Mouse (Mus musculus) ES-E14 (cell line): ENCODE data around the gene Lasp1. TPM values are rescaled to one million over a fixed set of nuclear protein-coding genes. Genes with fewer than 3 reads are reported as not detected.
A peak's percentile ranks its signal among the peaks of the same experiment; 100 is the strongest.

ENCODE experiments used
- DNase-seq: peaks from one replicate; pipeline ENCODE4 v3.0.0-alpha.2; 2013; ENCODE audit warnings: low read depth, low spot score
- H3K27ac ChIP-seq: 2 replicates; pipeline ENCODE4 v1.5.1; 2012; ENCODE audit warnings: low read depth, mild to moderate bottlenecking, low read length, moderate library complexity, mixed read lengths; ENCODE audit not compliant: poor library complexity, insufficient read depth, severe bottlenecking
- H3K36me3 ChIP-seq: 2 replicates; pipeline ENCODE4 v1.6.1; 2012; ENCODE audit warnings: mild to moderate bottlenecking, low read length, moderate library complexity, mixed read lengths; ENCODE audit not compliant: control insufficient read depth, poor library complexity, insufficient read depth, severe bottlenecking
- H3K4me1 ChIP-seq, 2 experiments: fragments of 150-350 bp in 1 of 2; sonication (generic) in 1 of 2; 2 replicates each; pipeline ENCODE4 v1.6.1; 2012; ENCODE audit warnings: low read length in 2 of 2, mild to moderate bottlenecking in 1 of 2, mixed read lengths in 1 of 2; ENCODE audit not compliant: control insufficient read depth in 2 of 2, insufficient read depth in 2 of 2, poor library complexity in 1 of 2
- H3K4me3 ChIP-seq, 2 experiments: fragments of 150-350 bp in 1 of 2; sonication (generic) in 1 of 2; 2 replicates each; pipeline ENCODE4 v1.5.1; 2012; ENCODE audit warnings: low read length in 2 of 2, low read depth in 1 of 2, mild to moderate bottlenecking in 1 of 2, mixed read lengths in 1 of 2; ENCODE audit not compliant: insufficient read depth in 1 of 2, poor library complexity in 1 of 2, severe bottlenecking in 1 of 2
- H3K9ac ChIP-seq: 2 replicates; pipeline ENCODE4 v1.6.1; 2012; ENCODE audit warnings: low read depth, mild to moderate bottlenecking, low read length, mixed read lengths; ENCODE audit not compliant: poor library complexity, insufficient read depth, severe bottlenecking
- H3K9me3 ChIP-seq: fragments of 150-350 bp; sonication (generic); 2 replicates; pipeline ENCODE4 v1.6.1; 2012; ENCODE audit warnings: low read depth, mild to moderate bottlenecking, low read length; ENCODE audit not compliant: control insufficient read depth, insufficient read depth
- CHD2 ChIP-seq: IDR thresholded peaks from 2 replicates; pipeline ENCODE4 v1.6.1; 2014; ENCODE audit warnings: mild to moderate bottlenecking, low read depth, low read length, inconsistent platforms
- HCFC1 ChIP-seq: IDR thresholded peaks from 2 replicates; pipeline ENCODE4 v1.6.1; 2012; ENCODE audit warnings: low read length, inconsistent platforms, borderline replicate concordance; ENCODE audit not compliant: insufficient read depth
- MAFK ChIP-seq: IDR thresholded peaks from 2 replicates; pipeline ENCODE4 v1.6.1; 2014; ENCODE audit warnings: mild to moderate bottlenecking, low read depth, low read length, inconsistent platforms; ENCODE audit not compliant: insufficient read depth
- ZC3H11A ChIP-seq: IDR thresholded peaks from 2 replicates; pipeline ENCODE4 v1.6.1; 2012; ENCODE audit warnings: low read depth, mild to moderate bottlenecking, inconsistent platforms, low read length, borderline replicate concordance
- ZNF384 ChIP-seq: IDR thresholded peaks from 2 replicates; pipeline ENCODE4 v1.6.1; 2012; ENCODE audit warnings: low read depth, low read length, inconsistent platforms
- in situ Hi-C, 2 experiments: fragments of 600-800 bp; cut with MboI; formaldehyde crosslinking; loops; one replicate each; pipeline ENCODE4 v1.15.1; 2025; ENCODE audit warnings: low sequenced_read_pairs in 2 of 2, inconsistent platforms in 1 of 2; ENCODE audit not compliant: unreplicated experiment in 2 of 2
- total RNA-seq: library from RNA; depleted of rRNA; stranded (reverse); fragments of 300-350 nt; gene quantifications from 2 replicates; pipeline ENCODE4 v1.2.3, GENCODE M21; 2012

The Lasp1 gene
- total RNA-seq, 1 experiment = 147 TPM

DNA sequence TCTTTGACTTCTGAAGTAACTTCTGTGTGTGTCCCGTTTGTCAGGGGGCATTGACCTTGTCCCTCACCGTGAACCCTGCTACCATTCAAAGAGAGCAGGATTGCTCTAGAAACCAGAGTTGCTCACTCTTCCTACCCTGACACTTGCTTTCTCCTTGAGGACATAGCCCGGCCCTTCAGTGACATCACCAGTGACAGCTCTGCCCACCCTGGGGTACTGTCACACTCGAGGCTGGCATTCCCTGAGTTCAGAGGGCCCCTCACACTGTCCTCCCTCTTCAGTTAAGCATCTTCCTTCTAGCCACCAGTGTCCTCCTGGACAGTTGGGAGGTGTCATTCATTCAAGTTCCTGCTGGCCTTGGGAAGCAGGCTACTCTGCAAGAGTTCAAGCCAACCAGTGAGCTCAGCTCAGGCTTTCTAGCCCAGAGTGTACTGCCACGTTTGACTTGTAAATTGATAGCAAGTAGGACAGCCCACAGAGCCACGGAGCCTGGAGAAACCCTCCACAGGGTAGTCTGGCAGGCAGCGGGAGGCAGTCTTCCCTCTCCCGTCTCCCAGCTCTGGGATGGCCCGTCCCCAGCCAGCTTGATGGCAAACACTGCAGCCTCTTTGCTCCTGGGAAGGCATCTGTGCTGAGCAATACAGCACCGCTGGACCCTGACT lies 40.1 kb downstream of the Lasp1 start:
- peaks cover 0 to 20% of the 10 kb centered on the region in 2 experiments; a peak in 2 of 4 replicates for H3K4me1 ChIP-seq
- no peak for TF ChIP-seq HCFC1
- TF ChIP-seq ZNF384 = no peak
- TF ChIP-seq CHD2 = no peak
- TF ChIP-seq MAFK = no peak
- TF ChIP-seq ZC3H11A = no peak
- in situ Hi-C loops = no loop called here
- DNase-seq = no peak
- H3K27ac ChIP-seq = no peak overlapping the region
- peak overlapping the region; percentile 28; the same call in 1 of the 2 replicates for H3K9ac ChIP-seq
- no peaks in the 10 kb centered on the region for H3K9me3 ChIP-seq
- peaks cover 37% of the 10 kb centered on the region for H3K36me3 ChIP-seq
- no peak overlapping the region for H3K4me3 ChIP-seq

- Histone ChIP-seq H3K9ac (peak overlapping the region; percentile 28; the same call in 1 of the 2 replicates), H3K4me3 (no peak overlapping the region), H3K27ac (no peak overlapping the region), H3K9me3 (no peaks in the 10 kb centered on the region), H3K4me1 (peaks cover 0 to 20% of the 10 kb centered on the region in 2 experiments; a peak in 2 of 4 replicates), H3K36me3 (peaks cover 31% of the 10 kb centered on the region)
- TF ChIP-seq ZNF384 (peak; percentile 64; the same call in 1 of the 2 replicates), ZC3H11A (no peak)
- in situ Hi-C loops = no loop called here
- no peak for DNase-seq
These were observed 40.8 kb downstream of the Lasp1 start for GRCm38 (mm10) chr11:97839441-97840134.

GRCm38 (mm10) chr11:97840135-97840490 lies 41.3 kb downstream of the Lasp1 start:
- in situ Hi-C loops = no loop called here
- Histone ChIP-seq H3K9ac (no peak overlapping the region), H3K9me3 (no peaks in the 10 kb centered on the region), H3K27ac (peak overlapping the region; percentile 53; the same call in 1 of the 2 replicates), H3K4me3 (no peak overlapping the region), H3K4me1 (peaks cover 0 to 20% of the 10 kb centered on the region in 2 experiments; a peak in 2 of 4 replicates), H3K36me3 (peaks cover 25% of the 10 kb centered on the region)
- no peak for DNase-seq
- TF ChIP-seq ZNF384 (no peak), MAFK (no peak), CHD2 (no peak), HCFC1 (no peak), ZC3H11A (no peak)

DNA sequence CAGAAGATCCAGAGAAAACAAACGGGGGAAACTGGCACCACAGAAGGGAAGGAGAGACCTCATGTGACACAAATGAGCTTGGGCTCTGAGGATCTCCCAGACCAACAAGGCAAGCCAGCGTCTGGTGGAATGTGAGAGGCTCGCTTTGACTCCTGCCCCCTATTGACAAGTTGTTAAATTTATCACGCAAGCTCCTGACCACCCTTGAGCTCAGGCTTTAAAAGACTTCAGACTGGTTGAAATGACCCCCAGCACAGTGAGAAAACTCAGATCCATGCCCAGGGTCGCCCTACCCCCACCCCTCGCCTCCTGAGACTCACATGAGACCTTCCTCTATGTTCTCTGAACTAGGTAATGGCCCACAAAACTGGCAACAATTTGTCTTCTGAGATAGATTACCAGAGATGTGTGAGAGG lies 41.7 kb downstream of the Lasp1 start, which contains the start of gene B230217C12Rik:
B230217C12Rik (plus strand) TSS at position 242 of the 416 bp plus-strand sequence.
- no peak for TF ChIP-seq MAFK
- TF ChIP-seq CHD2 = no peak
- TF ChIP-seq ZNF384 = no peak
- TF ChIP-seq ZC3H11A = no peak
- no peak for TF ChIP-seq HCFC1
- peak within 1 kb of the TSS; percentile 53; the same call in 1 of the 2 replicates for H3K27ac ChIP-seq
- peaks cover 24% of the 10 kb centered on the region for H3K36me3 ChIP-seq
- peaks cover 0 to 20% of the 10 kb centered on the region in 2 experiments; a peak in 2 of 4 replicates for H3K4me1 ChIP-seq
- DNase-seq = no peak
- in situ Hi-C loops = no loop called here
- H3K9me3 ChIP-seq = no peaks in the 10 kb centered on the region
- H3K9ac ChIP-seq = peak within 1 kb of the TSS; percentile 66
- peak within 1 kb of the TSS; percentile 64 to 75 for H3K4me3 ChIP-seq
